Mouse (Mus musculus) neutrophil, adult 59 days (primary cell): ENCODE measurements around the gene Nlrc5. TPM values are rescaled to one million over a fixed set of nuclear protein-coding genes. Genes with fewer than 3 reads are reported as not detected.

Source experiments
- total RNA-seq, 2 experiments: library from RNA; stranded (reverse); gene quantifications; 1 replicate in 1 of 2; 2 replicates in 1 of 2; pipeline ENCODE4 v1.2.4; 2023

The Nlrc5 gene
- total RNA-seq, result 10 to 100 TPM; 19.7 to 21.7 TPM

GRCm38 (mm10) chr8:94433981-94434466 lies at the start of gene Nlrc5:
TSS of gene Nlrc5 (plus strand) at chr8:94434356.

GRCm38 (mm10) chr8:94386214-94387026 lies 47.7 kb upstream of the Nlrc5 start, which contains the start of gene Herpud1:
TSS of gene Herpud1 (plus strand) at chr8:94386438.

GRCm38 (mm10) chr8:94532873-94533671 lies 98.9 kb downstream of the Nlrc5 start, which contains the start of gene Cpne2:
TSS of gene Cpne2 (plus strand) at chr8:94532990.

Other genes starting within 250 kb of the Nlrc5 start
- gene Nup93, start 219.8 kb upstream of the Nlrc5 start, total RNA-seq, result 10 to 100 TPM; 16.2 to 17.6 TPM
- gene Slc12a3, start 105.2 kb upstream of the Nlrc5 start, total RNA-seq, result 1 to 10 TPM; 1.4 to 1.5 TPM
- 100 to 1,000 TPM; 145 TPM for gene Herpud1, start 47.9 kb upstream of the Nlrc5 start, total RNA-seq
- 100 to 1,000 TPM; 114 to 142 TPM for gene Cpne2, start 98.6 kb downstream of the Nlrc5 start, total RNA-seq
- 10 to 100 TPM; 25.3 to 26.4 TPM for gene Rspry1, start 167.6 kb downstream of the Nlrc5 start, total RNA-seq
- gene Fam192a, start 167.6 kb downstream of the Nlrc5 start, total RNA-seq, result 10 to 100 TPM; 30.1 to 31.7 TPM
- 10 to 100 TPM; 73.3 to 79.2 TPM for gene Arl2bp, start 232.2 kb downstream of the Nlrc5 start, total RNA-seq